Mouse (Mus musculus) cortical plate, adult 2 months (tissue): Measurements from ENCODE around the gene Fstl3. TPM values are rescaled to one million over a fixed set of nuclear protein-coding genes. Genes with fewer than 3 reads are reported as not detected.

ENCODE experiments used
- H3K27ac ChIP-seq: fragments of 200-500 bp; 2 replicates; pipeline ENCODE4 v1.5.1; 2012; ENCODE audit warnings: low read length, control low read depth, inconsistent platforms; ENCODE audit not compliant: insufficient read depth
- H3K4me1 ChIP-seq: fragments of 200-500 bp; 2 replicates; pipeline ENCODE4 v1.6.1; 2011; ENCODE audit warnings: low read length; ENCODE audit not compliant: control insufficient read depth, insufficient read depth
- H3K4me3 ChIP-seq: fragments of 200-500 bp; 2 replicates; pipeline ENCODE4 v1.5.1; 2011; ENCODE audit warnings: mild to moderate bottlenecking, low read length, control low read depth; ENCODE audit not compliant: insufficient read depth
- CTCF ChIP-seq: fragments of 200-500 bp; IDR thresholded peaks from 2 replicates; pipeline ENCODE4 v1.5.1; 2011; ENCODE audit warnings: mild to moderate bottlenecking, control low read depth, low read length; ENCODE audit not compliant: insufficient read depth; ENCODE audit errors: extremely low read depth
- POLR2A ChIP-seq: fragments of 200-500 bp; IDR thresholded peaks from 2 replicates; pipeline ENCODE4 v1.6.1; 2011; ENCODE audit warnings: mild to moderate bottlenecking, low read length, control low read depth; ENCODE audit not compliant: insufficient read depth; ENCODE audit errors: extremely low read depth
- polyA plus RNA-seq: library from polyadenylated mRNA; depleted of rRNA; stranded (reverse); fragments of >200 nt; gene quantifications from 2 replicates; pipeline ENCODE4 v1.2.3, GENCODE M21; 2012

Gene Fstl3
- polyA plus RNA-seq, 1 experiment = 5.9 TPM

DNA sequence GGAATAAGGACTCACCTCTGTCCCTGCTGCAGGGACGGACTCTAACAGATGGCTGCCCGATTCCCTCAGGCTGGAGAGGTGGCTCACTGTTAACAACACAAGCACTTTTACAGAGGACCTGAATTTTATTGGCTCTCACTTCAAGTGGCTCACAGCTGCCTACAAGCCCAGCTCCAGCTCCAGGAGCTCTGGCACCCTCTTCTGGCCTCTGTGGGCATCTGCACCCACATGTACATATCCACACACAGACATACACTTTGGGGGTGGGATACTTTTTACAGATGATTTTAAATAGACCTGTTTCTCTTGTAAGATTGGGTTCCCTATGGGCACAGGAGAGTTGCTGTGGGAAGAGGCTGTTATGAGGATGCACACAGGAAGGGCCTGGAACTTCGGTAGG, 4.8 kb upstream of the Fstl3 start:
- TF ChIP-seq POLR2A (no peak), CTCF (no peak)
- Histone ChIP-seq H3K4me1 (no peaks in the 10 kb centered on the region), H3K4me3 (no peak overlapping the region), H3K27ac (no peak overlapping the region)

DNA sequence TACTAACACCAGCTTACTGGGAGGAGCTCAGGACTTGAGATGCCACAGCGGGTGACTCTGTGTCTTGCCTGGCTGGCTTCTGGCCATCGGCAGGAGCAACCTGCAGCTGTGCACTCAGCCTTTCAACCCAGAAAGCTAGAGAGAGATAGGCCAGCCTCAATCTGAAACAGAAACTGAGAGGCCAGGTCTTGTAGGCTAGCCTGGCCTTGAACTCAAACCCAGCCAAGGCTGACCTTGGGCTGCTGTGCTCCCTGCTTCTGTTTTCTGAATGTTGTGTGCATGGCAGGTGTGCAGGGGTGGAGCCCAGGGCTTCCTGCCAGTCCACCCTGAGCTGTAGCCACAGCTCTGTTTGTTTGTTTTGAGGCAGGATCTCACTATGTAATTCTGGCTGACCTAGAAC, 3.9 kb upstream of the Fstl3 start:
- no peaks in the 10 kb centered on the region for H3K4me1 ChIP-seq
- TF ChIP-seq CTCF = no peak
- TF ChIP-seq POLR2A = no peak
- H3K27ac ChIP-seq = no peak overlapping the region
- no peak overlapping the region for H3K4me3 ChIP-seq

DNA sequence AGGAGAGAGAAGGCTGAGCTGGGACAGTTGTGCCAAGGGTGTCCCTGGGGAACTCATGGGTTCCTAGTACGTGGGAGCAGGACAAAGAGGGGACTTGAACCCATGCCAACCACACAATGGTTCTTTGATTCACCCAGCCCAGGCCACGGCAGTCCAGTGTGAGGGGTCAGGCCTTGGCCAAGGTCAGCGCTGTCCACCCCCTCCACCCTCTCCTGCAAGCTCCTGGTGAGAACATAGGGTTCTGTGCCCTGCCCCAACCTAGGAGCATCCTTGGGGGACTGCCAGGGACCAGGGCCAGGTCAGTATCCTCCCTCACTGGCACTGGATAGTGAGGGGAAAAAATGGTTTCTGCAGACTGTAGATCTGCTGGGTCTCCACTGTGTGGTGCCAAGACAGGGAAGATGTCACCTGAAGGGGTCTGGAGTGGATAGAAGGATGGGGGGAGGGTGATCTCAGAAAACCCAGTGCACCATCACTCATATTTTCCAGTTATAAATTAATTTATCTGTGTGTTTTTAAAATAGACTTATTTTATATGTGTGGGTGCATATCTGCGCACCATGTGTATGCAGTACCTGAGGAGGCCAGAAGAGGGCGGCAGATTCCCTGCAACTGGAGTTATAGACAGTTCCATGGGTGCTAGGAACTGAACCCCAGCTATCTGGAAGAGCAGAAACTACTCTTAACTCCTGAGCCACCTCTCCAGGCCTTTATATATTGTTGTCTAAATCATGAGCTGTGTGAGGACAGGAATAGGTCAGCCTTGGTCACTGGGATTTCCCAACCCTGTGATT, 2.4 kb upstream of the Fstl3 start:
- Histone ChIP-seq H3K4me1 (peaks cover 1% of the 10 kb centered on the region; the same call in 1 of the 2 replicates), H3K27ac (no peak overlapping the region), H3K4me3 (no peak overlapping the region)
- no peak for TF ChIP-seq POLR2A
- TF ChIP-seq CTCF = 0 out of 2 replicates have a peak, but pooled peaks have one; percentile 8

DNA sequence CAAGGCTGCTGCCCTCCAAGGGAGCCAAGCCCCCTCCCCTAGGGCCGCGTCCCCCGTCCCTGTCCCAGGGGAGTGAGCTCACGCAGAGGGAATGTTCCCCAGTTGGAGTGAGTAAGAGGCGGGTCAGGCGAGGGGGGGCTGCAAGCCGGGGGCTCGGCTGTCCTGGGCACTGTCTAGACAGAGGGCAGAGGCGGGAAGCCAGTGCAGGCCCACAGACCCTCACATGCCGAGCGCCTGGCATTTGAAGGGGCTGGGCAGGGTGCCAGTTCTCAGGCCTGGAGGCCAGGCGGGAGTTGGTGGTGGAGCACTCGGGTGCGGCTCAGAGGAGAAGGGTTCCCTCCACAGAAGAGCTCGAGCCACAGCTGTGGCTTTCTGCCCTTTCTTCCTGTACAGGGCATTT, 934 bp downstream of the Fstl3 start:
- no peak for TF ChIP-seq POLR2A
- TF ChIP-seq CTCF = no peak
- H3K4me3 ChIP-seq = no peak overlapping the region
- peaks cover 2% of the 10 kb centered on the region; the same call in 1 of the 2 replicates for H3K4me1 ChIP-seq
- no peak overlapping the region for H3K27ac ChIP-seq

DNA sequence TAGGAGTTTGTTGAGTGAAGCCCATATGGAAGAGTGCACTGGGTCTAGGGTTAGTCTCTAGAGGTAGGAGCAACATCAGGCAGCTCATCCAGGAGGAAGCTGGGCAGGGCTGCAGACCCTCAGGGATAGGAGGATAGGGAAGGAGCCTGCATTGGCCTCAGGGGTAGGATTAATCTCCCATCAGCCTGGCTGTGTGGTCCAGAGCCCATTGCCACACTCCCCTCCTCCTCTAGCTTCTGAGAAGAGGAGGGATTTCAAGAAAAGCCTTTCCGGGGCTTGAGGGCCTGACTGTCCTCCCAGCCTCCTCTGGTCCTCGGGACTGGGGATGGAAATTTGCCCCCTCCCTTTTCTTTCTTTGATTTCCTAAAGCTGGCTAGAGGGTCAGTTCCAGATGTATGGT, 2.1 kb downstream of the Fstl3 start:
- TF ChIP-seq POLR2A (no peak), CTCF (no peak)

DNA sequence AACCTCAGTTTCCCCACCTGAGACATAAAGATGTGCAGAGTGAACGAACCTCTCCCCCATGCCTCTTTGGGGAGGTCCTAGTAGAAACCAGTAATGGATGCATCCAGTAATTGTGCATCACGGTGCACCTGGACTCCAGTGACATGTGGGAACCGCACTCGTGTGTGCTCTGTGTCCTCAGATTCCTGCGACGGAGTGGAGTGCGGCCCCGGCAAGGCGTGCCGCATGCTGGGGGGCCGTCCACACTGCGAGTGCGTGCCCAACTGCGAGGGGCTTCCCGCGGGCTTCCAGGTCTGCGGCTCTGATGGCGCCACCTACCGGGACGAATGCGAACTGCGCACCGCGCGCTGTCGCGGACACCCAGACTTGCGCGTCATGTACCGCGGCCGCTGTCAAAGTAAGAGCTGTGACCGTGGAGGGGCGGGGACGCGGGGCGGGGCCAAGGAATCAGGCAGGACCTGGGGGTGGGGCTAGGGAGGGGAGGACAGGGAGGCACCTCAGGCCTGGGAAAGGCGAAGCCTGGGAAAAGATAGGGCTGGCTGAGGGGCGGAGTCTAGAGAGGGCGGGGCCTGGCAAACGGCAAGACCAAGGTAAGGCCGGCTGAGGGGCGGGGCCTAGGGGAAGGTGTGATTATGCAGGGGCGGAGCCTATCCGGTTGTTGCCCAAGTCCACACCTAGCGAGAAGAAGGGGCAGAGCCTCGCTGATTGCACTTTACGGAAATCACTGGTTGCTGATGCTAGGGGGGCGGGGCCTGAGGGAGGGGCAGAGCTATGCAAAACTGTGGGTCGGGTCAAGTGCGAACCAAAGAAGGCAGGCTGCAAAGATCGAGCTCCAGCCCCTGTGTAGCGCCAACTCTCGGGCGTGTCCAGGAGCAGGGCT, 3.0 kb downstream of the Fstl3 start:
- peak; percentile 67 for TF ChIP-seq CTCF
- no peak for TF ChIP-seq POLR2A
- H3K27ac ChIP-seq = no peak overlapping the region
- H3K4me3 ChIP-seq = peak overlapping the region; percentile 39
- peaks cover 2% of the 10 kb centered on the region; the same call in 1 of the 2 replicates for H3K4me1 ChIP-seq

More for the DNA sequence above, 2.1 kb downstream of the Fstl3 start:
- no peak overlapping the region for H3K4me3 ChIP-seq
- peaks cover 2% of the 10 kb centered on the region; the same call in 1 of the 2 replicates for H3K4me1 ChIP-seq
- no peak overlapping the region for H3K27ac ChIP-seq

DNA sequence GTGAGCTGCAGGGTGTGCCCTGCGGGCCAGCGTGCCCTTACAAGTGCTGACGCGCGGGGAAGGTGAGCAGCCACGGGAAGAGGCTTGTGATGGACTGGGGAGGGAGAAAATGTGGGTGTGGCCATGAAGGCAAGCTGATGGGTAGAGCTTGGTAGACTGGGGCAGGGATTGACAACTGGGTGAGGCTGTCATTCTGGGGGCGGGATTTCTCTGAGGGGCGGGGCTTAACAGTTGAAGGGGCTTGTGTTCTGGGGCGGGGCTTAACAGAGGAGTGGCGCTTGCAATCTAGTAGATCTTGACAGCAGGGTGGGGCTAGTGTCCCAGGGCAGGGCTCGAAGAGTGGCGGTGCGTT, 3.6 kb downstream of the Fstl3 start:
- no peak for TF ChIP-seq POLR2A
- TF ChIP-seq CTCF = no peak
- Histone ChIP-seq H3K27ac (no peak overlapping the region), H3K4me1 (peaks cover 2% of the 10 kb centered on the region; the same call in 1 of the 2 replicates)

DNA sequence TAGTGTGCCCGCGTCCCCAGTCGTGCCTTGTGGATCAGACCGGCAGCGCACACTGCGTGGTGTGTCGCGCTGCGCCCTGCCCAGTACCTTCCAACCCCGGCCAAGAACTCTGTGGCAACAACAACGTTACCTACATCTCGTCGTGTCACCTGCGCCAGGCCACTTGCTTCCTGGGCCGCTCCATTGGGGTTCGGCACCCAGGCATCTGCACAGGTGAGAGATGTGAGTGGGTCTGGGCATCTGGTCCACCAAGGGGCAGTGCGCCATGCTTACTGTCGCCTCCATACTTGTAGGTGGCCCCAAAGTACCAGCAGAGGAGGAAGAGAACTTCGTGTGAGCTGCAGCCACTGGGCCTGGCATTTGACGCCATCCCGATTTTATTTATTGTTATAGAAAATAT, 4.1 kb downstream of the Fstl3 start:
- Histone ChIP-seq H3K27ac (no peak overlapping the region), H3K4me1 (peaks cover 2% of the 10 kb centered on the region; the same call in 1 of the 2 replicates), H3K4me3 (peak overlapping the region; percentile 39)
- TF ChIP-seq CTCF (no peak), POLR2A (no peak)

More for the DNA sequence above, 3.6 kb downstream of the Fstl3 start:
- H3K4me3 ChIP-seq = peak overlapping the region; percentile 39

DNA sequence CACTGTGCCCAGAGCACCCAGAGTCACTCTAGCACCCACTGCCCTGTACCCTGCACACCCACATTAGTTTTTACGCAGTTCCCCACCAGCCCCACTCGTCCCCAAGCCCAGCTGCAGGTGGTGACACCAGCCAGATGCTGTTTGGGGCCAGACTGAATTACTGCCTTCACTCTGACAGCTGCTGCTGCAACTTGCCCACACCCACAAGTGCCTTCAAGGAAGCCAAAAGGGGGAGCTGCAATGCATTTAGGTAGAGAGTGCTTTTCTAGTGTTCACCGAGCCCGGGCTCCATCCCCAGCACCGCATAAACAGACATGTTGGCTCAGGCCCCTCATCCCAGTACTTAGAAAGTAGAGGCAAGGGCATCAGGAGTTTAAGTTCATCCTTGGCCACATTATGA, 4.9 kb downstream of the Fstl3 start:
- no peak overlapping the region for H3K27ac ChIP-seq
- H3K4me1 ChIP-seq = peaks cover 2% of the 10 kb centered on the region; the same call in 1 of the 2 replicates
- no peak overlapping the region for H3K4me3 ChIP-seq
- TF ChIP-seq CTCF = no peak
- no peak for TF ChIP-seq POLR2A
